Comparison of ENCODE assay signal across 16 mouse cellular contexts in genomic region chr7:75495941-75496441, GRCm38 (mm10). TPM values are rescaled to one million over a fixed set of nuclear protein-coding genes. Genes with fewer than 3 reads are reported as not detected.
DNase-seq lines count a peak whose midpoint lies in the region; ATAC-seq lines count a peak whose summit lies in the region.
"Had no signal": no experiment of that assay in that cellular context is flagged by ENCODE, and none has a peak within 500 bp of the region (broad histone marks: within the 10 kb centered on the region; RNA-seq: fewer than 3 reads in every experiment).

No protein-coding gene starts in this region.

- no peak overlapping the region for H3K4me3 ChIP-seq in kidney, embryonic 15.5 days (replicated peaks)
- H3K4me3 ChIP-seq in hindbrain, embryonic 14.5 days (replicated peaks; ENCODE audit: low read length) = no peak overlapping the region
- H3K4me3 ChIP-seq: embryonic facial prominence, embryonic 12.5 days; hindbrain, embryonic 13.5 days had no signal

- H3K4me2 ChIP-seq in kidney, embryonic 15.5 days = no peak overlapping the region
- H3K4me2 ChIP-seq in hindbrain, embryonic 14.5 days (replicated peaks) = no peak overlapping the region
- H3K4me2 ChIP-seq: embryonic facial prominence, embryonic 12.5 days; hindbrain, embryonic 13.5 days; liver, embryonic 11.5 days had no signal

- H3K9ac ChIP-seq in kidney, embryonic 15.5 days = no peak overlapping the region
- H3K9ac ChIP-seq in hindbrain, embryonic 14.5 days = no peak overlapping the region
- H3K9ac ChIP-seq: embryonic facial prominence, embryonic 12.5 days; hindbrain, embryonic 13.5 days had no signal

- H3K27me3 ChIP-seq in kidney, embryonic 15.5 days = no peaks in the 10 kb centered on the region
- no peaks in the 10 kb centered on the region for H3K27me3 ChIP-seq in hindbrain, embryonic 14.5 days (ENCODE audit: control insufficient read depth, insufficient read depth, low read length)
- H3K27me3 ChIP-seq: embryonic facial prominence, embryonic 12.5 days; hindbrain, embryonic 13.5 days had no signal

- H3K9me3 ChIP-seq in kidney, embryonic 15.5 days (replicated peaks) = no peaks in the 10 kb centered on the region
- no peaks in the 10 kb centered on the region for H3K9me3 ChIP-seq in hindbrain, embryonic 14.5 days (ENCODE audit: control insufficient read depth, low read length)
- H3K9me3 ChIP-seq: embryonic facial prominence, embryonic 12.5 days; hindbrain, embryonic 13.5 days had no signal

- H3K4me1 ChIP-seq in kidney, embryonic 15.5 days = peaks cover 60% of the 10 kb centered on the region
- H3K4me1 ChIP-seq in hindbrain, embryonic 14.5 days (replicated peaks; ENCODE audit: control insufficient read depth, insufficient read depth, low read length) = no peaks in the 10 kb centered on the region
- H3K4me1 ChIP-seq: hindbrain, embryonic 13.5 days had no signal

- H3K36me3 ChIP-seq in kidney, embryonic 15.5 days = no peaks in the 10 kb centered on the region
- H3K36me3 ChIP-seq in hindbrain, embryonic 14.5 days (replicated peaks; ENCODE audit: control insufficient read depth, insufficient read depth) = no peaks in the 10 kb centered on the region
- H3K36me3 ChIP-seq: embryonic facial prominence, embryonic 12.5 days; hindbrain, embryonic 13.5 days had no signal

- 0 out of 2 replicates have a peak overlapping the region, but pooled peaks have one; percentile 10 for H3K27ac ChIP-seq in kidney, embryonic 15.5 days
- H3K27ac ChIP-seq in hindbrain, embryonic 14.5 days = no peak overlapping the region
- H3K27ac ChIP-seq: embryonic facial prominence, embryonic 12.5 days; hindbrain, embryonic 13.5 days had no signal

- no peak for ATAC-seq in kidney, embryonic 15.5 days (replicated peaks; ENCODE audit: low FRiP score)
- no peak for ATAC-seq in hindbrain, embryonic 14.5 days (ENCODE audit: low FRiP score)
- ATAC-seq: activated CD4-positive, CD25-positive, alpha-beta regulatory T cell, adult 4 months had no signal

- DNase-seq in cerebellum, postnatal 14 days = peak; percentile 40 to 63
- no peak for DNase-seq in cerebellum, adult 8-10 months
- DNase-seq in kidney, adult 11 months = no peak
- DNase-seq in brain, adult 2 months (ENCODE audit: low read depth, low spot score) = peak; percentile 30
- peak; percentile 31 for DNase-seq in lung, postnatal 25 days (ENCODE audit: low spot score)
- no peak for DNase-seq in right cerebral cortex, postnatal 36 days (ENCODE audit: low spot score in 2 of 2)
- no peak for DNase-seq in hindbrain, embryonic 14.5 days (ENCODE audit: low spot score)
- DNase-seq: heart, adult 18-20 months; kidney, adult 8-10 months; spleen, adult 18-20 months; thymus, postnatal 36 days had no signal

- 85% methylated on average over 3 of the region's 3 CpGs for WGBS in kidney, embryonic 15.5 days
- 75% methylated on average over 3 of the region's 3 CpGs for WGBS in hindbrain, embryonic 14.5 days

RNA-seq across cellular contexts. Expression of gene Akap13, which starts 40.7 kb away (rescaled TPM):
- polyA plus RNA-seq in kidney, embryonic 15.5 days (2015; fragmentation: Nextera tagmentation; extraction: Ambion mirVana) = 46.1 and 49.7 TPM in 2 replicates
- 19.1 and 19.8 TPM in 2 replicates for polyA plus RNA-seq in hindbrain, embryonic 14.5 days (2014; fragmentation: Nextera tagmentation; extraction: Ambion mirVana)

Comparison
In these comparisons a context has a peak if more than half of its experiments do, and no peak if none do; other contexts are left out.
1. DNase-seq: peak in cerebellum, postnatal 14 days (2 of 2), brain, adult 2 months (single experiment) and lung, postnatal 25 days (single experiment); none in cerebellum, adult 8-10 months (single experiment), kidney, adult 11 months (single experiment), right cerebral cortex, postnatal 36 days (0 of 2) and hindbrain, embryonic 14.5 days (single experiment).